35 mouse cellular contexts compared by ENCODE assay signal in genomic region chr8:8571625-8572215, GRCm38 (mm10).
"Had no signal": no experiment of that assay in that cellular context is flagged by ENCODE, and none has a peak within 500 bp of the region (broad histone marks: within the 10 kb centered on the region; RNA-seq: fewer than 3 reads in every experiment).

No protein-coding gene starts in this region.

- H3K9ac ChIP-seq: heart, embryonic 12.5 days; heart, embryonic 13.5 days; heart, embryonic 15.5 days; hindbrain, embryonic 12.5 days; hindbrain, embryonic 13.5 days; hindbrain, embryonic 14.5 days; hindbrain, embryonic 15.5 days; intestine, embryonic 15.5 days; kidney, embryonic 15.5 days had no signal

- H3K27ac ChIP-seq: heart, adult 2 months; heart, embryonic 10.5 days; heart, embryonic 13.5 days; heart, embryonic 15.5 days; hindbrain, embryonic 12.5 days; hindbrain, embryonic 13.5 days; hindbrain, embryonic 14.5 days; hindbrain, embryonic 15.5 days; hindbrain, postnatal 0 days; intestine, embryonic 15.5 days; kidney, embryonic 15.5 days; kidney, postnatal 0 days; layer of hippocampus, adult 2 months had no signal

- DNase-seq: heart, adult 2 months; heart, postnatal 10 days; heart, postnatal 14 days; heart, postnatal 36 days; heart, postnatal 4 days; kidney, adult 11 months; kidney, adult 18-20 months; kidney, adult 2 months; kidney, adult 8-10 months; kidney, adult 9 months; kidney, postnatal 10 days; kidney, postnatal 14 days; kidney, postnatal 25 days; kidney, postnatal 36 days; kidney, postnatal 4 days; layer of hippocampus, adult 9-11 months had no signal

- H3K4me3 ChIP-seq: heart, adult 2 months; heart, embryonic 10.5 days; heart, embryonic 12.5 days; heart, embryonic 13.5 days; heart, embryonic 15.5 days; hindbrain, embryonic 10.5 days; hindbrain, embryonic 12.5 days; hindbrain, embryonic 13.5 days; hindbrain, embryonic 15.5 days; intestine, embryonic 15.5 days; kidney, embryonic 15.5 days; layer of hippocampus, adult 2 months had no signal

- H3K4me1 ChIP-seq: intestine, embryonic 15.5 days; kidney, embryonic 15.5 days had no signal

- H3K27me3 ChIP-seq: heart, embryonic 12.5 days; heart, embryonic 13.5 days; heart, embryonic 15.5 days; hindbrain, embryonic 12.5 days; hindbrain, embryonic 15.5 days; intestine, embryonic 15.5 days had no signal

- H3K4me2 ChIP-seq: heart, embryonic 11.5 days; heart, embryonic 12.5 days; heart, embryonic 13.5 days; heart, embryonic 15.5 days; hindbrain, embryonic 12.5 days; hindbrain, embryonic 13.5 days; hindbrain, embryonic 14.5 days; hindbrain, embryonic 15.5 days; intestine, embryonic 15.5 days; kidney, embryonic 15.5 days had no signal

- H3K9me3 ChIP-seq: heart, embryonic 10.5 days; heart, embryonic 12.5 days; heart, embryonic 13.5 days; heart, embryonic 15.5 days; hindbrain, embryonic 10.5 days; hindbrain, embryonic 12.5 days; hindbrain, embryonic 13.5 days; hindbrain, embryonic 15.5 days; intestine, embryonic 15.5 days; kidney, embryonic 15.5 days had no signal

- H3K36me3 ChIP-seq: heart, embryonic 10.5 days; heart, embryonic 12.5 days; heart, embryonic 13.5 days; heart, embryonic 15.5 days; hindbrain, embryonic 10.5 days; hindbrain, embryonic 12.5 days; hindbrain, embryonic 13.5 days; hindbrain, embryonic 15.5 days; intestine, embryonic 15.5 days; kidney, embryonic 15.5 days had no signal

- ATAC-seq: hindbrain, embryonic 16.5 days; hindbrain, postnatal 0 days; inflammation-experienced regulatory T-cells, adult 6 months; intestine, embryonic 15.5 days; intestine, embryonic 16.5 days; intestine, postnatal 0 days had no signal
